Mouse (Mus musculus): Measurements from ENCODE around the gene Ano6. TPM values are rescaled to one million over a fixed set of nuclear protein-coding genes. Genes with fewer than 3 reads are reported as not detected.

Ano6 gene
- total and polyA plus RNA-seq, 3 experiments, result 14.9 to 27.0 (median 18.4) TPM

GRCm38 (mm10) chr15:95758069-95758468, 32.6 kb upstream of the Ano6 start:
- DNase-seq (ENCODE audit: extremely low read depth), result no peak
- H3K27me3 ChIP-seq (replicated peaks), result no peaks in the 10 kb centered on the region
- no peak overlapping the region for H3K27ac ChIP-seq (ENCODE audit: insufficient read depth, low read depth)
- no peaks in the 10 kb centered on the region for H3K4me1 ChIP-seq (ENCODE audit: control insufficient read depth in 1 of 2, insufficient read depth in 2 of 2)
- H3K79me2 ChIP-seq (replicated peaks; ENCODE audit: control insufficient read depth, extremely low read depth, insufficient read depth, poor library complexity, severe bottlenecking), result no peaks in the 10 kb centered on the region
- no peak overlapping the region for H3K4me2 ChIP-seq (ENCODE audit: insufficient read depth, low read depth, poor library complexity, severe bottlenecking)
- TF ChIP-seq CTCF (conservative IDR thresholded peaks at IDR 0.05 in 1 of 2, IDR thresholded peaks at IDR 0.05 in 1 of 2; ENCODE audit: low read depth in 2 of 2, low read length in 2 of 2) (no peak), RCOR1 (conservative IDR thresholded peaks at IDR 0.05; ENCODE audit: low read depth, low read length) (no peak), ETS1 (conservative IDR thresholded peaks at IDR 0.05; ENCODE audit: low read depth, low read length) (no peak), EP300 (IDR thresholded peaks at IDR 0.05; ENCODE audit: low read length) (no peak), MYC (IDR thresholded peaks at IDR 0.05; ENCODE audit: low read depth, low read length) (no peak), ELF1 (IDR thresholded peaks at IDR 0.05; ENCODE audit: low read depth, low read length) (no peak), HCFC1 (IDR thresholded peaks at IDR 0.05; ENCODE audit: low read depth, low read length) (no peak), ZNF384 (IDR thresholded peaks at IDR 0.05; ENCODE audit: low read depth, low read length) (no peak), TCF12 (IDR thresholded peaks at IDR 0.05; ENCODE audit: low read depth, low read length) (no peak), RAD21 (IDR thresholded peaks at IDR 0.05; ENCODE audit: low read depth, low read length) (no peak), MAX (IDR thresholded peaks at IDR 0.05; ENCODE audit: low read length) (no peak)
- dilution Hi-C loops (cut with MboI; ENCODE audit: extremely low pct_ligation_motif_present, extremely low pct_unique_long_range_greater_than_20kb, low sequenced_read_pairs) (no loop called here), in situ Hi-C loops (cut with MboI; ENCODE audit: low pct_ligation_motif_present, low pct_unique_long_range_greater_than_20kb, low sequenced_read_pairs) (no loop called here)
- H3K36me3 ChIP-seq (replicated peaks in 1 of 2; ENCODE audit: control insufficient read depth in 1 of 2, insufficient read depth in 1 of 2, low read length in 1 of 2), result peaks cover 0 to 18% of the 10 kb centered on the region in 2 experiments
- no peak overlapping the region for H3K4me3 ChIP-seq (replicated peaks in 1 of 3; ENCODE audit: low read depth in 2 of 3, low read length in 2 of 3, poor library complexity in 1 of 3)
- no peak overlapping the region for H3K9ac ChIP-seq (ENCODE audit: insufficient read depth, low read depth)
- no peaks in the 10 kb centered on the region for H3K9me3 ChIP-seq (replicated peaks; ENCODE audit: low read length)

- in situ Hi-C loops (cut with MboI; ENCODE audit: low pct_ligation_motif_present, low pct_unique_long_range_greater_than_20kb, low sequenced_read_pairs), result no loop called here
- no peak for DNase-seq (ENCODE audit: extremely low read depth)
- TF ChIP-seq KAT2A (IDR thresholded peaks at IDR 0.05; ENCODE audit: insufficient replicate concordance, low read length) (no peak), NELFE (IDR thresholded peaks at IDR 0.05; ENCODE audit: low read depth, low read length) (no peak), JUN (IDR thresholded peaks at IDR 0.05; ENCODE audit: insufficient read depth, low read depth, low read length) (no peak), EP300 (IDR thresholded peaks at IDR 0.05; ENCODE audit: low read length) (no peak), ZMIZ1 (IDR thresholded peaks at IDR 0.05; ENCODE audit: low read depth, low read length) (no peak), TCF12 (IDR thresholded peaks at IDR 0.05; ENCODE audit: low read depth, low read length) (no peak), ZNF384 (IDR thresholded peaks at IDR 0.05; ENCODE audit: low read depth, low read length) (no peak), PAX5 (IDR thresholded peaks at IDR 0.05; ENCODE audit: low read length) (no peak), MXI1 (IDR thresholded peaks at IDR 0.05; ENCODE audit: low read depth, low read length) (no peak), IRF4 (IDR thresholded peaks at IDR 0.05; ENCODE audit: low read depth, low read length) (no peak), HCFC1 (IDR thresholded peaks at IDR 0.05; ENCODE audit: low read depth, low read length) (no peak), SIN3A (IDR thresholded peaks at IDR 0.05; ENCODE audit: low read length) (no peak), BHLHE40 (IDR thresholded peaks at IDR 0.05; ENCODE audit: low read depth, low read length) (no peak)
- Histone ChIP-seq H3K4me1 (ENCODE audit: control insufficient read depth in 1 of 2, insufficient read depth in 2 of 2) (no peaks in the 10 kb centered on the region), H3K4me3 (replicated peaks in 1 of 3; ENCODE audit: low read depth in 2 of 3, low read length in 2 of 3, poor library complexity in 1 of 3) (no peak overlapping the region), H3K27me3 (replicated peaks) (no peaks in the 10 kb centered on the region), H3K4me2 (ENCODE audit: insufficient read depth, low read depth, poor library complexity, severe bottlenecking) (no peak overlapping the region), H3K9me3 (replicated peaks; ENCODE audit: low read length) (no peaks in the 10 kb centered on the region), H3K79me2 (replicated peaks; ENCODE audit: control insufficient read depth, extremely low read depth, insufficient read depth, poor library complexity, severe bottlenecking) (no peaks in the 10 kb centered on the region), H3K27ac (ENCODE audit: insufficient read depth, low read depth) (no peak overlapping the region), H3K9ac (ENCODE audit: insufficient read depth, low read depth) (no peak overlapping the region), H3K36me3 (replicated peaks in 1 of 2; ENCODE audit: control insufficient read depth in 1 of 2, insufficient read depth in 1 of 2, low read length in 1 of 2) (peaks cover 0 to 18% of the 10 kb centered on the region in 2 experiments)
- dilution Hi-C loops (cut with MboI; ENCODE audit: extremely low pct_ligation_motif_present, extremely low pct_unique_long_range_greater_than_20kb, low sequenced_read_pairs), result no loop called here
These were observed 31.8 kb upstream of the Ano6 start for GRCm38 (mm10) chr15:95758696-95759434.

All from CH12.LX (cell line).